Mouse (Mus musculus): ENCODE results near the gene Topbp1. TPM values are rescaled to one million over a fixed set of nuclear protein-coding genes. Genes with fewer than 3 reads are reported as not detected.

The Topbp1 gene
- total RNA-seq, 2 experiments from 2014 or later = 34.2 to 46.8 TPM

DNA sequence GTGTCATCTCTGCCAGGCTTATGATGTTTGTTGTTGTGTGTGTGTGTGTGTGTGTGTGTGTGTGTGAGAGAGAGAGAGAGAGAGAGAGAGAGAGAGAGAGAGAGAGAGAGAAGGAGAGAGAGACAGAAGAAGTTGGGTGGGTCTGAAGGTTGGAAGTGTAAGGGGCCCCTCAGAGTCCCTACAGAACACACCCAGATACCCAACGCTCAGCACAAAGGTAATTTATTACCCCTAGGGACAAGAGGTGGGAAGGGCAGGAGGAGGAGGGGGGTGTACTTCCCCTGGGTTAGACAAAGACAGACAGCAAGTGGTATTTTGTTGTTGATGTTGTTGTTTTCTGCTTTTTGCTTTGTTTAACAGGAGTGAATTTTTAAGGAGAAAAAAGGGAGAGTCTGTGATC lies 80.6 kb downstream of the Topbp1 start:
- no peak for DNase-seq

DNA sequence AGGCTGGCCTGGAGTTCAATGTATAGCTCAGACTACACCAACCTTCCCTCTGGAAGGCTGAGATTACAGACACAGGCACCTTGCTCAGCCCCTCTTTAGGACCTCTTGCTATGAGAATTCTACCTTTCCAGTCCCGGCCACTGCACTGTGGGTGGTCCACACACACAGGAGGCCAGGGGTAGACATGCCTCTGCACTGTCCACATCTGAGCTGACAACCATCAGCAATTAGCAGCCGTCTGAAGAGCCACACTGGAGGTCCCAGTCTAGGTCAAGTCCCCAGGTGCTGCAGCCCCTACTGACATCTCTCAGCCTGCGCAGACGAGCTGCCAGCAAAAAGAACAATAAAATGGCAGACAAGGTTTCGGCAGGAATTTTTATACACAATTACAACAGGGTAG lies 81.6 kb downstream of the Topbp1 start:
- DNase-seq = no peak

DNA sequence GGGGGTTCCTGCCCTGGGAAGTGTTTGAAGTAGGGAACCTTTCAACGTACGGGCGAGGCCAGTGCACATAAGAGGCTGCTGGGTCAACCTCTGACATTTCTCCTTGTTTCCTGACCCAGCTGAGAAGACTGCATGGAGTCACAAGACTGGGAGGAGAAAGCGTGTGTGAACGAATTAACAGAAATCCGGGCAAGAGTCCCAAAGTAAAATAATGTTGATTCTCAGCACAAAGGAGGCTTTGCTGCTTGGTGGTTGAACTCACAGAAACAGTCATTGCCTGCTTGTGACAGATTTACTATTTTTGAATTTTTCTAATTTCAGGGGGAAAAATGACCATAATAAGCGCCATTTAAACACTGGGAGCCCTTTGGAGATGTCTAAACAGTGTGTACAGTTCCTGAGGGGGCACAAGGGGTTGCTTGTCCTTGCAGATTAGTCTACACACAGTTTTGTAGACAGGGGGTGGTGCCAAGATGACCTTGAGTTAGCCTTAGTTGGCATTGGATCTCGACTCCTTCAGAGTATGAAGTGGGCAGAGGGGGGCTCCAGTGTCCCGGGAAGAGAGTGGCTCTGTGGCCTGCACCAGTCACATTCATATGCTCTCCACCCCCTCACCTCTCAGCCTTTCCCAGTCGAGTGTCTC lies 82.1 kb downstream of the Topbp1 start:
- DNase-seq = no peak

DNA sequence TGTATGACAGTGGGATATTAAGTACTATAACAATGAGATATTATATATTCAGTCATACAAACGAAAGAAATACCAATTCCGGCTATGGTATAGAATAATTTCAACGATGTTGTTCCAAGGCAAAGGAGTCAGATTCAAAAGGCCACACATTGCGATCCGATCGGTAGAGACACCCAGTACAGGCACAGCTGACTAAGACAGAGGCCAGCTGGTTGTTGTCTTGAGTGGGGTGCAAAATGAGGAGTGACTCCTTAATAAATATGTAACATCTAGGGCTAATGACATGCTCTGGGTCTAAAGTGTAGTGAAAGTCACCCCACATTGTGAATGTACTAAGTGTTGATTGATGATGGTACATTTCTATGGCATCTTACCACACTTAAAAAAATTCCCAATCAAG lies 84.2 kb downstream of the Topbp1 start:
- DNase-seq = no peak

DNA sequence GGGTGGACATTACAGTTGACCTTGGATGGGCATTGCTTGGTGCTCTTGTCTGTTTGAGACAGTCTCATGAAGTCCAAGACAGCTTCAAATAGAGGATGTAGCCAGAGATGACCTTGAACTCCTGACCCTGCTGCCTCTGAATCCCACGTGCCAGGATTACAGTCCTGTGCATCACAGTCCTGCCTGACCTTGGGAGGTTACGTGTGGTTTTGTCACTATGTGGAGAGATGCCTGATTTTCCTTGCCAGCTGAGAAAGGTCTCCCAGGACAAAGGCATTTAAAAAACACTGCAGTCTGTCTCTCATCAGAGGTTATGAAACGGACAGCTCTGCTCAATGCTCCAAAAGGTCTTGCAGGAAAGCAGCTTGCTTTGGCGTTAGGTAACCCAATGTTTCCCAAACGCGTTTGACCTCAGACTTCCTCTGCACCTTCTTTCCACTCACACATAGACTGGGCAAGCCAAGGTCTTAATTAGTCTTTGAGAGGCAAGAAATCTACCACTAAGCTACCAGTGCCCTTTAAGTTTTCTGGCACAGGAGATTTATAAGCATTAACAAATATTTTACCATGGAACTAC lies 86.9 kb downstream of the Topbp1 start:
- peak; percentile 38 for DNase-seq

DNA sequence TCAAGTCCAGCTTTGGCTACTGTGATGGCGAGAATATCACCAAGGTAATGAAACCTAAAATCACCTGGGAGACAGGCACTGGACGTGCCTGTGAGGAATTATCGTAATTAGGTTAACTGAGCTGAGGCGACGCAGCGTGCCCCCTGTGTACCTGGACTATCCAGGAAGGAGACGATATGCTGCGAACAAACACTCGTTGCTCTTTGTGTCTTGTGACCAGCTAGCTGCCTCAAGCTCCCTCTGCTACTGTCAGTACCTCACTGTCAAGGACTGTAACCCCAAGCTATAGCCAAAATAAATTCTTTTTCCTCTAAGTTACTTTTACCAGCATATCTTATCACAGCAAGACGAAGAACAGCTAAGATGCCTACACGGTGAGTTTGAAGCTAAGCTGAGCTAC lies 88.2 kb downstream of the Topbp1 start:
- no peak for DNase-seq

DNA sequence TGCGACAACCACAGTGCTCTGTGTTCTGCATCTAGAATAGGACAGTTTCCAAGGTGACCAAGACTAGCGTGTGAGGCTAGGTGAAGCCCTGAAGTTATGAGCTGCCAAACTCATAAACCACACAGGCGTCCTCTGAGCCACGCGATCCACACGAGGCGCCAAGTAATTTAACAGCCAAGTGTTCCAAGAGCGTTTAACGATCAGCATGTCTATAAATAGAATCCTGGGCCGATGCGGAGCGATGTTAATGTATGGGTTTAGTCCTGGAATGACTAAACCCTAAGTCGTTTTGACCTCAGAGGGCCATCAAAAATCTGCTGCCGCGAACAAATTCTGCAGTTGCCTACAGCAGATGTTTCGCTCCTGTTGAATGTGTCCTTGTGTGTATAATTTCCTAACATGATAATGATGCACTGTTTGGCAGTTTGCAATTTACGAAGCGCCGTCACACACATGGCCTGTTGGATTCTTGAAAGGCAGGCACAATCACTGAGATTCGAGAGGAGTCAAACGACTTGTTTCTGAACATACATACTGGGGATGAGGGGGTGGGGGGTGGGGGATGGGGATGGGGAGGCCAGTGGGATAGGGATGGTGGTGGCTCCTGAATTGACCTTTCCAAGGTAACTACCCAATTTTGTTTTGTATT lies 93.6 kb downstream of the Topbp1 start:
- DNase-seq = no peak

Other genes starting within 250 kb of the Topbp1 start
- gene Rab6b, start 193.4 kb upstream of the Topbp1 start, total RNA-seq (2021) = 10 to 100 TPM in 1 of 2 experiments, 1 to 10 TPM in 1; 7.0 to 14.7 TPM
- 10 to 100 TPM; 21.9 to 26.8 TPM for gene Srprb, start 103.1 kb upstream of the Topbp1 start, total RNA-seq (2021)
- 10 to 100 TPM; 13.9 to 18.0 TPM for gene Gm20425, start 74.9 kb upstream of the Topbp1 start, total RNA-seq (2021)
- 1,000 to 10,000 TPM; 3,036 to 6,940 TPM for gene Trf, start 74.8 kb upstream of the Topbp1 start, total RNA-seq (2021)
- 10 to 100 TPM; 22.6 to 51.8 TPM for gene 1300017J02Rik, start 133 bp upstream of the Topbp1 start, total RNA-seq (2021)
- 100 to 1,000 TPM; 148 to 171 TPM for gene Cdv3, start 60.6 kb downstream of the Topbp1 start, total RNA-seq (2021)
- gene Bfsp2, start 175.2 kb downstream of the Topbp1 start, total RNA-seq (2021) = under 1 TPM; 0.55 to 0.60 TPM

Measured in adrenal gland, postnatal 10 days (tissue).